Mouse (Mus musculus) liver, embryonic 11.5 days (tissue): ENCODE results near the gene Dph2. TPM values are rescaled to one million over a fixed set of nuclear protein-coding genes. Genes with fewer than 3 reads are reported as not detected.

ENCODE experiments used
- ATAC-seq: fragments of 200-750 bp; cut with Nextera tagmentation; replicated peaks from 2 replicates; pipeline ENCODE4 v1.8.0; 2017; ENCODE audit warnings: moderate number of reproducible peaks, mild to moderate bottlenecking, moderate TSS enrichment, moderate library complexity; ENCODE audit not compliant: low FRiP score
- DNase-seq: peaks from one replicate; pipeline ENCODE4 v3.0.0-alpha.2; 2017; ENCODE audit warnings: low spot score
- H3K27ac ChIP-seq: fragments of 300-500 bp; sonication (generic); 2 replicates; pipeline ENCODE4 v1.5.1; 2014; ENCODE audit warnings: mild to moderate bottlenecking, low read depth, low read length, control low read depth
- H3K27me3 ChIP-seq: fragments of 300-500 bp; sonication (generic); replicated peaks from 2 replicates; pipeline ENCODE4 v1.6.1; 2014; ENCODE audit warnings: low read length, mixed read lengths; ENCODE audit not compliant: control insufficient read depth, insufficient read depth
- H3K36me3 ChIP-seq: fragments of 300-500 bp; sonication (generic); 2 replicates; pipeline ENCODE4 v1.6.1; 2014; ENCODE audit warnings: mild to moderate bottlenecking, low read length, moderate library complexity, mixed read lengths; ENCODE audit not compliant: control insufficient read depth, insufficient read depth
- H3K4me1 ChIP-seq: fragments of 300-500 bp; sonication (generic); replicated peaks from 2 replicates; pipeline ENCODE4 v1.6.1; 2014; ENCODE audit warnings: low read length, mixed read lengths; ENCODE audit not compliant: control insufficient read depth, insufficient read depth
- H3K4me2 ChIP-seq: fragments of 300-500 bp; sonication (generic); 2 replicates; pipeline ENCODE4 v1.6.1; 2014; ENCODE audit warnings: mild to moderate bottlenecking, control low read depth, moderate library complexity
- H3K4me3 ChIP-seq: fragments of 300-500 bp; sonication (generic); 2 replicates; pipeline ENCODE4 v1.5.1; 2014; ENCODE audit warnings: low read depth, low read length, control low read depth
- H3K9ac ChIP-seq: fragments of 300-500 bp; sonication (generic); 2 replicates; pipeline ENCODE4 v1.6.1; 2014; ENCODE audit warnings: low read depth, low read length, control low read depth
- H3K9me3 ChIP-seq: fragments of 300-500 bp; sonication (generic); 2 replicates; pipeline ENCODE4 v1.6.1; 2016; ENCODE audit warnings: low read length, inconsistent platforms, mixed read lengths; ENCODE audit not compliant: control insufficient read depth
- WGBS: fragments of 180-500 bp; shearing (Covaris S2); extraction: QIAGEN DNeasy Blood & Tissue Kit; methylation state at CpG from one replicate; pipeline ENCODE4 v1.1.7; 2014; 5-methylcytosine and 5-hydroxymethylcytosine counted together
- polyA plus RNA-seq: library from polyadenylated mRNA; unstranded; fragments of >200 nt; fragmentation: Nextera tagmentation; extraction: Ambion mirVana; gene quantifications from 2 replicates; pipeline ENCODE4 v1.2.1, GENCODE M21; 2014

Dph2 gene
- polyA plus RNA-seq, 1 experiment from 2014 or later, result 21.9 TPM

GRCm38 (mm10) chr4:117924916-117925315 lies 33.1 kb upstream of the Dph2 start:
- Histone ChIP-seq H3K27me3 (peaks cover 51% of the 10 kb centered on the region), H3K27ac (no peak overlapping the region), H3K4me1 (peaks cover 30% of the 10 kb centered on the region), H3K4me3 (no peak overlapping the region), H3K9me3 (no peaks in the 10 kb centered on the region), H3K4me2 (no peak overlapping the region), H3K9ac (no peak overlapping the region), H3K36me3 (no peaks in the 10 kb centered on the region)
- ATAC-seq, result no peak
- DNase-seq, result no peak
- WGBS, result 49% methylated on average over 5 of the region's 6 CpGs

- Histone ChIP-seq H3K36me3 (no peaks in the 10 kb centered on the region), H3K4me3 (no peak overlapping the region), H3K4me1 (peaks cover 16% of the 10 kb centered on the region), H3K9me3 (no peaks in the 10 kb centered on the region), H3K4me2 (no peak overlapping the region), H3K27ac (no peak overlapping the region), H3K27me3 (peaks cover 39% of the 10 kb centered on the region), H3K9ac (no peak overlapping the region)
- no peak for ATAC-seq
- no peak for DNase-seq
- WGBS, result 78% methylated on average over 2 of the region's 2 CpGs
Measured at GRCm38 (mm10) chr4:117923450-117923849, 31.6 kb upstream of the Dph2 start.

- no peak for DNase-seq
- Histone ChIP-seq H3K4me1 (peaks cover 13% of the 10 kb centered on the region), H3K4me2 (no peak overlapping the region), H3K27ac (no peak overlapping the region), H3K9ac (no peak overlapping the region), H3K4me3 (no peak overlapping the region), H3K9me3 (no peaks in the 10 kb centered on the region), H3K27me3 (peaks cover 18% of the 10 kb centered on the region), H3K36me3 (no peaks in the 10 kb centered on the region)
- ATAC-seq, result no peak
- WGBS, result 87% methylated on average over 2 of the region's 2 CpGs
Measured at GRCm38 (mm10) chr4:117921358-117921757, 29.5 kb upstream of the Dph2 start.

- Histone ChIP-seq H3K4me3 (no peak overlapping the region), H3K9ac (no peak overlapping the region), H3K4me2 (no peak overlapping the region), H3K9me3 (no peaks in the 10 kb centered on the region), H3K27ac (no peak overlapping the region), H3K36me3 (no peaks in the 10 kb centered on the region), H3K4me1 (peaks cover 22% of the 10 kb centered on the region), H3K27me3 (0 out of 2 replicates have a peak, but pooled peaks cover 2% of the 10 kb centered on the region)
- DNase-seq (no peak), ATAC-seq (no peak)
- 60% methylated on average over 5 of the region's 5 CpGs for WGBS
Measured at GRCm38 (mm10) chr4:117918762-117919161, 26.9 kb upstream of the Dph2 start.

- Histone ChIP-seq H3K4me1 (peaks cover 27% of the 10 kb centered on the region), H3K27ac (no peak overlapping the region)
- WGBS, result 66% methylated on average over 3 of the region's 3 CpGs
Measured at GRCm38 (mm10) chr4:117918261-117918660, 26.4 kb upstream of the Dph2 start.

GRCm38 (mm10) chr4:117917847-117918246 lies 26.0 kb upstream of the Dph2 start:
- H3K9me3 ChIP-seq, result no peaks in the 10 kb centered on the region
- 80% methylated on average over 4 of the region's 4 CpGs for WGBS
- no peak overlapping the region for H3K4me2 ChIP-seq
- H3K36me3 ChIP-seq, result no peaks in the 10 kb centered on the region
- no peak overlapping the region for H3K27ac ChIP-seq
- H3K27me3 ChIP-seq, result 0 out of 2 replicates have a peak, but pooled peaks cover 2% of the 10 kb centered on the region
- no peak overlapping the region for H3K9ac ChIP-seq
- no peak overlapping the region for H3K4me3 ChIP-seq
- ATAC-seq (no peak), DNase-seq (no peak)
- H3K4me1 ChIP-seq, result peaks cover 31% of the 10 kb centered on the region

More at GRCm38 (mm10) chr4:117918261-117918660, 26.4 kb upstream of the Dph2 start:
- no peak overlapping the region for H3K9ac ChIP-seq
- ATAC-seq (no peak), DNase-seq (no peak)
- H3K9me3 ChIP-seq, result no peaks in the 10 kb centered on the region
- H3K36me3 ChIP-seq, result no peaks in the 10 kb centered on the region
- no peak overlapping the region for H3K4me3 ChIP-seq
- H3K4me2 ChIP-seq, result no peak overlapping the region
- 0 out of 2 replicates have a peak, but pooled peaks cover 2% of the 10 kb centered on the region for H3K27me3 ChIP-seq

- no peak overlapping the region for H3K4me2 ChIP-seq
Measured at GRCm38 (mm10) chr4:117917402-117917801, 25.6 kb upstream of the Dph2 start.

DNA sequence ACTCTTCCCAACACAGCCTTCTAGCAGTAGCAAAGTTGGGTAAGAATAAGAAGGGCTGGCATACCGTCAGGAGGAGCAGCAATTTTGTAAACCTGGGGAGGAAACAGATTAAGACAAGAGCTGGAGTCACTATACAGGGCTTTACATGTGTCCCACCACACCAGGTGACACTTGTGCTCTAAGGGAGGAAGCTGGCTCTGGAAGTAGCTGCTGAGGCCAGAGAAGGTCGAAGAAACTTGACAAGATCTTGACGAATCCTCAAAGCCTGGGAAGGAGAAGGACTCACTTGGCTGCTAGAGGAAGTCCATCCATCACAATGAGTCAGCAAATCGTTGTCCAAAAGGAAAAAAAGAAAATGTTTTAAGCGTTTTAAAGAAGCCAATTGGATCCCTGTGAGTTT lies 24.6 kb upstream of the Dph2 start:
- Histone ChIP-seq H3K9ac (peak overlapping the region; percentile 81; the same call in 1 of the 2 replicates), H3K4me1 (peaks cover 32% of the 10 kb centered on the region), H3K4me2 (peak overlapping the region; percentile 99), H3K36me3 (peaks cover 8% of the 10 kb centered on the region; the same call in 1 of the 2 replicates), H3K9me3 (no peaks in the 10 kb centered on the region), H3K27ac (peak overlapping the region; percentile 64), H3K27me3 (0 out of 2 replicates have a peak, but pooled peaks cover under 1% of the 10 kb centered on the region), H3K4me3 (peak overlapping the region; percentile 86)
- 43% methylated on average over 5 of the region's 5 CpGs for WGBS
- ATAC-seq (no peak), DNase-seq (no peak)

More at GRCm38 (mm10) chr4:117917402-117917801, 25.6 kb upstream of the Dph2 start:
- Histone ChIP-seq H3K9ac (no peak overlapping the region), H3K4me3 (no peak overlapping the region), H3K9me3 (no peaks in the 10 kb centered on the region), H3K27me3 (0 out of 2 replicates have a peak, but pooled peaks cover 2% of the 10 kb centered on the region), H3K4me1 (peaks cover 32% of the 10 kb centered on the region), H3K36me3 (no peaks in the 10 kb centered on the region; the same call in 1 of the 2 replicates), H3K27ac (no peak overlapping the region)
- WGBS, result 58% methylated on average over 4 of the region's 4 CpGs
- DNase-seq (no peak), ATAC-seq (no peak)

DNA sequence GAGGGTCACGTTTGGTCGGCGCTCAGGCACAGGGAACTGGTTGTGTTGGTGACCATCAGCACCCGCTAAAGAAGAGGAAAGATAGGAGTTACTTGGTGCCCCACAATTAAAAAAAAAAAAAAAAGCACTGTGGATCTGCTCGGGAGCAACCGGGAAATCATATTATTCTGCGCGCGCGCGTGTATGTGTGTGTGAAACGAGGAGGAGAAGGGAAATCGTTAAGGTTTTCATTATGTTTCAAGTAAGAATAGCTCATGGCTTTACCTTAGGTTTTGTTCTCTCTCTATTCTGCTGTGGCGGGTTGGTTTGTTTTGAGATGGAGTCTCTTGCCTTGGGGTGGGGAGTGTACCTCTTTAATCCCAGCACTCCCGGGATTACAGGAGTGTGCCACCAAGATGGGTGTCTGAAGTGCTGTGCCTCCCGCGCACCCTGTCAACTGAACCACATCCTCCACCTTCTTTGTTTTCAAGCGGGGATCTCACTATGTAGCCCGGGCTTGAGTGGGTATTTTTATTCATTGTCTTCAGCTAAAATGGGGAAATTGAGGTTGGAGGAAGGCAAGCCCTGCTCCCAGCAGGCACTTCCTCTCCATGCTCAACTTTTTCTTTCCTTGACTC lies 23.8 kb upstream of the Dph2 start:
- peak overlapping the region; percentile 81 for H3K9ac ChIP-seq
- peak overlapping the region; percentile 86 for H3K4me3 ChIP-seq
- H3K27ac ChIP-seq, result peak overlapping the region; percentile 64
- 3% methylated on average over 19 of the region's 19 CpGs for WGBS
- H3K27me3 ChIP-seq, result no peaks in the 10 kb centered on the region
- peaks cover 13% of the 10 kb centered on the region; the same call in 1 of the 2 replicates for H3K36me3 ChIP-seq
- DNase-seq, result no peak
- peaks cover 32% of the 10 kb centered on the region for H3K4me1 ChIP-seq
- peak overlapping the region; percentile 99 for H3K4me2 ChIP-seq
- H3K9me3 ChIP-seq, result no peaks in the 10 kb centered on the region
- ATAC-seq, result no peak
